Mouse (Mus musculus) A20 (cell line): ENCODE measurements at regions not wholly inside any gene's neighbourhood (a gene's known extent, or its start where the extent isn't known, plus 50 kb on each side); places are given as distances from the start of the nearest gene placed in this dataset.
"Not testable (repeated sequence)": the region's sequence is repeated elsewhere in the genome, so short reads cannot be mapped to it uniquely, and the experiment has no call there.

Source experiments
- DNase-seq: peaks from one replicate; pipeline ENCODE4 v3.0.0-alpha.2; 2011; ENCODE audit warnings: low read depth, low spot score

GRCm38 (mm10) chrX:122935358-122935757 is 94.1 kb downstream of the Gm17521 start:
- DNase-seq: no peak

GRCm38 (mm10) chrX:122892682-122893081 is 136.8 kb downstream of the Gm17521 start:
- DNase-seq: no peak

- peak; percentile 26 for DNase-seq
Observed at GRCm38 (mm10) chrX:122854453-122854852, 175.0 kb downstream of the Gm17521 start.

GRCm38 (mm10) chrX:122831222-122831621 is 198.2 kb downstream of the Gm17521 start:
- DNase-seq: not testable (repeated sequence)

GRCm38 (mm10) chrX:122826035-122826434 is 203.4 kb downstream of the Gm17521 start:
- DNase-seq: peak; percentile 28
